Mouse (Mus musculus): Measurements from ENCODE around the gene Wdr61.
A peak's percentile ranks its signal among the peaks of the same experiment; 100 is the strongest.
"Not testable (repeated sequence)": the region's sequence is repeated elsewhere in the genome, so short reads cannot be mapped to it uniquely, and the experiment has no call there.

Gene Wdr61

GRCm38 (mm10) chr9:54722596-54722995, 11.7 kb downstream of the Wdr61 start:
- no peak for DNase-seq

DNA sequence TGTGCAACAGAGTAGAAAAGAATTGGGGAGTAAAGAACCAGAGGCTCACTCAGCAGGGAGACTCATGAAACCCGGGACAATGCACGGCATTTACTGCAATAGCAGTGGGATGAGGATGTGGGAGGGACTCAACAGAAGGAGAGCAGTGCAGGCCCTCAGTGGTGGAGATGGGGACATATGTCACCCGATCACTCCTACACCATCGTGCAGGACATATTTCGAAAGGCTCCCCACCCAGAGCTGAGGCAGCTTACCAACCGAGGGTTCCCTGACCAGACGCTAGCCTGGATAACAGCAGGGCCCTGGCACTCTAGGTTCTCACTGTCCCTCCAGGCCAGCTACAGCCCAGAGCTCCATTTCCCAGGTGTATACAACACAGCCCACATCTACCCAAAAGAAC, 12.2 kb downstream of the Wdr61 start:
- DNase-seq, result no peak

DNA sequence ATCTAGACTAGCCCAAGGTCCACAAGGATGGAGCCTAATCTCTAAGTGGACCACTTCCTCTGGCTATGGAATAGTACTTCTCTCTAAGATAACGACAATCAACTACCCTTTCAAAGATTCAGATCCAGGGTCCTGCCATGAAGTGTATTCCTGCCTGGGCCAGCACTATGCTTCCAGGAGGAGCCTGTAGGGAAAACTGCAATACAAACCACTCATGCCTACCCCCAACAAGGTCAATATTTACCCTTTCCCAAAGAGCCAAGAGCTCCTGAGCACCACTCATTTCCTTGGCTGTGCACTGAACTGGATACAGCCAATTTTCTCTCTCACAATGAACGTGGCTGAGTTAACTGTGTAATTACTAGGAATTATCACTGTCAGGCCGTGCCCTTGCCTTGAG, 16.8 kb downstream of the Wdr61 start:
- DNase-seq, result no peak

DNA sequence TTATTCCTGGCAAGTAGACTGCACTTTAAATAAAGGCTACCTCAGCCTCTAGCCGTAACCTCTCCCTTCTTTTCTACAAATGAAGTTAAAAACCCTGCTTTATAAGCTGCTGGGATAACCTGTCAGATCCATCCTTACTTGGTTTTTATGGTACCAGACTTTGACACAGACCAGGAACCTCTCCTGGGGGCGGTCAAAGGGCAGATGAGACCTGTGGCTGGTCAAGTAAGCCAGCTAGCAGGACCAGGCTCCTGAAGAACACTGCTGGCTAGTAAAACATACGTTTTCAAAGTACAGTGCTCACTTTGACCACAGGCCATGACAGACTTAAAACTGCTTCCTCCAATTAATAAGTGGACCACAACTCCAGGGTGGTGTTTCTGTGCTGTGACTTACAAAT, 18.5 kb downstream of the Wdr61 start:
- no peak for DNase-seq

GRCm38 (mm10) chr9:54708085-54708484, 26.2 kb downstream of the Wdr61 start:
- no peak for DNase-seq

DNA sequence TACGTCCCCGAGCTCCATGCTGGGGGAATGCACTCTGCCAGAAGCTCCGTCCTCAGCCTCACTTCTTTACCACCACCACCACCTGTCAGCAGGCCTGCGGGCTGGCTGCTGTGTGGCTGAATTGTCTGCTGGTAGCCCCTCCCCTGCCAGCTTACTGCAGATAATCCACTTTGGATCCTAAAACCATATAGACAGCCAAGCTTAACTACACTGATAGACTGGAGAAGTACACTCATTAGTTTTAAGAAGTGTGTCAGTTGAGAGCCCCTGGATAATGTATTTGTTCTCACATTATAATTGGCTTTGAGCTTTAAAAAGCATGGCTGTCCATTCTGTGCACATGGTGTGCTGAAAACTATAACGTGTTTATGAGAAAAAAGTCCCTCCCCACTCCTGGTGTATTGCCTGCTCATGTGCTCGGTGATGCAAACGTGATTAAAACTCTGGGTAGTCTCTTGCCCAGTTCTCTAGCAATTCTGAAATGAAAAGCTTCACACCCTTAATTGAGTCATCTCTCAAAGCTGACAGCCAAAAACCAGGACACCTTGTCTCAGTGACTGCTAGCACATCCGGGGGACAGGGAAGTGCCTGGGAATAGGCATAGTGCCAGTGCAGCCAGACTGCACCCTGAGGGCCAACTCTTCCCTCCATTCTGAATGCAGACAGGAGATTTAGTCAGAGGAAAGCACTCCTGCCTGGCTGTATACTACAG, 26.9 kb downstream of the Wdr61 start:
- no peak for DNase-seq

DNA sequence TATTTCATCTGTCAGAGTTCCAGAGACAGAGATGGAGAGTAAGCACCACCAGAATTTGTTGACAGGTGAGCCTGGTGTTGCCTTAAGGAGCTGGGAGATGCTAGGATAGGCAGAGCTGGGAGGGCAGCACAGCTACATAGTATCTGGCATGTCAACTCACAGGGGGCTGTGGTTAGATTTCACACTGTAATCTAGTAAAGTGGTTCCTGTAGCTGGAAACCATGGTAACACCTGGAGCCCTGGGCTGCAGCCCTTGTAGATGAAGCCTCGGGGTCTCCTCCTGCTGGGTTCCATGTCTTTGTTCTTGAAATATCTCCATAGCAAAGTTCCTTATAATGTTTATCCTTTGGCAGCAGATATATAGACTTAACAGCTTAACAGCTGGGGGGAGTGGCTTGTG, 28.8 kb downstream of the Wdr61 start:
- no peak for DNase-seq

DNA sequence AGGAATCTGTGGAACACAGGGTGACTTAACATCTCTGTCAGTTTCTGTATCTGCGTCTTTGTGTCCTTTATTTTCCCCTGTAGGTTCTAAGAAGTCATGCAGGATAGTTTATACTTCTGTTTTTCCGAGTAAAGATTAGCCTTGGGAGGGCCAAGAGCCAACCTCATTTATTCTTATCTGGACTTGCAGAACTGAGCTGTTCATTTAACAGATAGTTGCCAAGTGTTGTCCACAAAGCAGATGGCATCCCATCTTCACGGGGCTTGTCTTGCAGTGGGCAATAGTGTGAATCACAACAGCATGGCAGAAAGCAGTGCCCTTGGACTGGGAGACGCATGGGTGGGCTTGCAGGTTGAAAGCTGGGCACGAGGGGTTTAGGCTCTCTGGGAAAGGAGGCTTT, 30.0 kb downstream of the Wdr61 start:
- no peak for DNase-seq

GRCm38 (mm10) chr9:54702581-54702980, 31.7 kb downstream of the Wdr61 start:
- no peak for DNase-seq

- DNase-seq, result no peak
Observed at GRCm38 (mm10) chr9:54700746-54701145, 33.6 kb downstream of the Wdr61 start.

- DNase-seq, result no peak
Observed at GRCm38 (mm10) chr9:54700174-54700475, 34.2 kb downstream of the Wdr61 start.

DNA sequence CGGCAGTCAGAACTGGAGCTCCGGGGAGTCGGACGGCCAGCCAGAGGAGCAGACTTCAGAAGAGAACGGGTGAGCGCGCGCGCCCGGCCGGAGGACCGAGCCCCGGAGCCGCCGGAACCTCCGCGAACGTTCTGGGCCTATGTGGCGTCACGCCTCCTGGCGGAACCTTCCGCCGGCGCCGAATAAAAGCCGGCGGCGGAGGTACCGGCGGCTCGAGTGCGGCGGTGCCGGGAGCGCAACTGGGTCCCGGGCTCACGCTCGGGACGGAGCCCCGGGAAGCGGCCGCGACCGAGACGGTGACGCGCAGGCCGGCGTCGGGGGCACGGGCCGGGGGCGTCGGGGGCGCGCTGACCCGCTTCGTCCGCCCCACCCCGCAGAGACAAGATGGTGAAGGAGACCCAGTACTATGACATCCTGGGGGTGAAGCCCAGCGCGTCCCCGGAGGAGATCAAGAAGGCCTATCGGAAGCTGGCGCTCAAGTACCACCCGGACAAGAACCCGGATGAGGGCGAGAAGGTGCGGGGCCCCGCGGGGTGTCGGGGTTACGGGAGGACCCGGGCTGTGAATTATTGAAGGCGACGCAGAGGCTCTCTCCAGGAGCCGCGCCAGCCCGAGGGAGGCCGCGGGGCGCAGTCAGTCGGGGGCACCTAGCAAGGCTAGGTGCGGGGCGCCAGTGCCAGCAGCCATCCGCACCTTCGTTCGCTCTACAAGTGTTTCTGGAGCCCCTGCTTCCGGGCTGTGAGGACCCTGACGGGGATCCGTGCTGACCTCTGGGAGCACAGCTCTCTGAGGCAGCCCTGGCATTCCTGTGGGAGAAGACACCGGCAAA, 34.8 kb downstream of the Wdr61 start:
- peak; percentile 87 for DNase-seq

- no peak for DNase-seq
Observed at GRCm38 (mm10) chr9:54699087-54699344, 35.3 kb downstream of the Wdr61 start.

GRCm38 (mm10) chr9:54698318-54699086, 35.8 kb downstream of the Wdr61 start, which contains the start of gene Dnaja4:
Gene Dnaja4 (plus strand): TSS chr9:54698873.
- DNase-seq, result no peak

DNA sequence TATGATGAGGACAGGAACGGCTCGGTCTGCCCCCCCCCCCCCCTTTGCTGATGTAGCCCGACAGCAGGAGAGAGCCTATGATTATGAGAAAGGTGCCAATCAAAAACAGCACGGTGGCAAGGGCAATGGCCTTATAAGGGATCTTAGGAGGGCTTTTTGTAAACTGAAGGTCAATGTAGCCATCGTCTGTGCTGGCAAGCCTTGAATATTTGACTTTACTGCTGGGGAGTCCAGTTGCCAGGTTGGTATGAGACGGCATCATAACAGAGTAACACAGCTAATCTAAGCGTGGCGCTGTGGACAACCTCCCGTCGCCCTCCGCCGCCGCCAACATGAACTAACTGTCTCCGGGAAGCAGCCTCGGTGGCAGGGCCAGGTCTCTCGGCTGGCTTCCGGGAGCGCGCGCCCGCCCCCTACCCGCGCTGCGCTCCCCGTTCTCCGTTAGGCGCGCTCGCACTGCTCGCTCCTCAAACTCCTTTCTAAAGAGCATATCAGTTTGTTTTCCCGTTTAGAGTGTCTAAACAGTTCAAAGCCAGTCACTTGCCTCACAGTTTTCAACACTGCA, 43.0 kb downstream of the Wdr61 start:
- DNase-seq, result peak; percentile 23

GRCm38 (mm10) chr9:54690697-54691096, 43.6 kb downstream of the Wdr61 start:
- not testable (repeated sequence) for DNase-seq

- no peak for DNase-seq
Observed at GRCm38 (mm10) chr9:54689446-54689845, 44.9 kb downstream of the Wdr61 start.

- no peak for DNase-seq
Observed at GRCm38 (mm10) chr9:54687246-54688236, 46.8 kb downstream of the Wdr61 start.

GRCm38 (mm10) chr9:54683814-54684605, 50.3 kb downstream of the Wdr61 start:
- no peak for DNase-seq

DNA sequence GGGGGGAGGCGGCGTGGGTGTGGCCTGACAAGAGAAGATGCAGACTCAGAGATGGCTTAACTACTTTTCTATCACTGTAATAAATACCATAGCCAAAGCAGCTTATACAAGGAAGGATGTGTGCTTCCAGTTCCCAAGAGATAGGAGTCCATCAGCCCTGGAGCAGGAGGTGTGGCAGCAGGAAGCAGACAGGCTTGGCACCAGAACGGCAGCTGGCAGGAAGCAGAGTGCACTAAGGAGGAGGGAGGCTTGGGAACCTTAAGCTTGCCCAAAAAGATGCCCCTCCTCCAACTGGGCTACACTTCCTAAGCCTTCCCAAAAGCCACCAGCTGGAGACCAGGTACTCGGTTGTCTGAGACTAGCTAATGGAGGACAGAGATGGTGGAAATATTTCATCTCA, 51.5 kb downstream of the Wdr61 start:
- no peak for DNase-seq

DNA sequence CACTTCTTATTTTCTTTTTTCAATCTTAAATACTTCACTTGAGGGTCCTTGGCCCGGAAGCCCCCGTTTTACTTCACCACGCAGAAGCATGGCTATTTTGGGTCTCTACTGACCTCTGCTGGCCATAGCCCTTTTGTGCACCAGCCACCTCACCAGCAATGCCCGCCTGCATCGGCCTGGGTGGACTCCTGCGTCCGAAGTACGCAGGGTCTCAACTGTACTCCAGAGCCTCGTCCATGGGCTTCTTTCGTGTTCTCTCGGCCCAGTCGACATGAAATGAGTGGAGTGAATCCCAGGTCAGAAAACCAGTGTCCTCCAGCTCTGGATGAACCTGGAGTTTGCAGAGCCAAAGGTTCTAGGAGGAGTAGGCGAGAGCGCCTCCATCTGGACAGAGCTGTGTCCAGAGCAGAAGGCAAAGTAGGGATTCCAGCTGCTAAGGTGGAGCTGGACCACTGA, 57.8 kb downstream of the Wdr61 start:
- DNase-seq, result peak; percentile 85
